Mouse (Mus musculus) brown adipose tissue, adult 24 weeks (tissue): Measurements from ENCODE around the gene Rab36. TPM values are rescaled to one million over a fixed set of nuclear protein-coding genes. Genes with fewer than 3 reads are reported as not detected.

Experiments used
- H3K27ac ChIP-seq: fragments of 200-500 bp; replicated peaks from 2 replicates; pipeline ENCODE4 v1.5.1; 2012; ENCODE audit warnings: low read depth, mild to moderate bottlenecking, low read length
- H3K4me1 ChIP-seq: fragments of 200-500 bp; 2 replicates; pipeline ENCODE4 v1.6.1; 2012; ENCODE audit warnings: low read length, mixed read lengths; ENCODE audit not compliant: control insufficient read depth, insufficient read depth, insufficient read length
- H3K4me3 ChIP-seq: fragments of 200-500 bp; 2 replicates; pipeline ENCODE4 v1.5.1; 2012; ENCODE audit warnings: low read depth, mild to moderate bottlenecking, low read length, moderate library complexity; ENCODE audit not compliant: insufficient read depth
- polyA plus RNA-seq: library from polyadenylated mRNA; stranded (reverse); fragments of >200 nt; gene quantifications from 2 replicates; pipeline ENCODE4 v1.2.4, GENCODE M21; 2012; ENCODE audit not compliant: missing spikeins, insufficient read depth, insufficient read length

The Rab36 gene
- polyA plus RNA-seq, 1 experiment: not detected

DNA sequence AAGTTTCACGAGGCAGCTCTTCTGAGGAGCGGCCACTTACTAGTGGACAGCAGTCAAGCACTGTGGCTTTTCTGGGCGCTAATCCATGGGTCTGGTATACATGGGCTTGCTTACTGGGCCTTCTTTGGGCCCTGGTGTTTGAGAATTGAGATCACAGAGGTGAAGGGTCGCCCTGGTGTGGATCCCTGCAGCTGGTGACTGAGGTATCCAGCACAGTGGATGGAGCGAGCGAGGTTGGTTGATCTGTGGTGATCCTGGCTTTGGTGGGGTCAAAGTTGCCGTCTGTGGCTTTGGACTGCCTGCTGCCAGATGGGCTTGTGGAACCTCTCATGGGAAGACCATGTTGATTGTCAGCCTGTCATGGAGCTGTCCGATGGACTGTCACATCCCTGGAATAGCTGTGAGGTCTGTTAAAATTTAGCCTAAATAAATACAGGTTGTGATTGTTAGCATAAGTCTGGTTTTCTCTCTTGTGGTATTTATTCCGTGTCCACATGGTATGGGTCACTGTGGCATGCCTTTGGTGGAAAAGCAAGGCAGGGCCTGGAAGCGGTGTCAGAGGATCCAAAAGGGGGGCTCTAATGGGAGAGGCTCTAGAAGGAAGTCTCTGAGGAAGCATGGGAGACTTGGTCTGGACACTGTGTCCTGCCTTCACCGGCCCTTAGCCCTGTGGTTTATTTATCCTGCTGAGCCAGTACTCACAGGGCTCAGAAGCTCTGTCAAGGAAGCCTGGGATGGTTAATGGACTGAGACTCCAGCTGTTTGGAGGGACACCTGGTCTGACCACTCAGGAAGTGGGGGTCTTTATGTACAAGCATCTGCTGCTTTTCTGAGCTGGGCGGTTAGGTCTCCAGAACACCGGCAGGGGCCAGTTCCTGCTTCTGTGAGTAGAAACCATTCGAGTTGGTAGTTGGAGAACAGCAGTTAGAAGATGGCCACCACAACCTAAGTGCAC lies 41.6 kb downstream of the Rab36 start:
- no peak overlapping the region for H3K27ac ChIP-seq
- no peak overlapping the region for H3K4me3 ChIP-seq
- peaks cover 14% of the 10 kb centered on the region; the same call in 1 of the 2 replicates for H3K4me1 ChIP-seq

DNA sequence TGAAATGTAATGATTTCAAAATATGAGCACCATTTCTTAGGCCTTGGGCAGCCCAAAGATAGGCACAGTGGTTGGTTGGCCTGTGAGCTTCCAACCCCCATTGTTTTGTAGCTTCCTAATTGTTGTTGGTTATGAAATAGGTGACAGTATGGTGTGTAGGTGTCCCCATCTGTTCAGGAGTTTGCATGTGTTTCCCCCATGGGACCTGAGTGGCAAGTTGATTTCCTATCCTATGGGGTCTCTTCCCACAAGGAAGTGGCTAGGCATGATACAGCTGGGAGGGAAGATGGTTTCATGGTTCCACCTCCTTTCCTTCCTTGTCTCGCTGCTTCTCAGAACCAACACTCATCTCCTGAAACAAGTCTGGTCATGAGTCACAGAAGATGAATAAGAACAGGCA lies 48.5 kb downstream of the Rab36 start:
- H3K4me1 ChIP-seq: no peaks in the 10 kb centered on the region
- H3K4me3 ChIP-seq: no peak overlapping the region
- no peak overlapping the region for H3K27ac ChIP-seq

DNA sequence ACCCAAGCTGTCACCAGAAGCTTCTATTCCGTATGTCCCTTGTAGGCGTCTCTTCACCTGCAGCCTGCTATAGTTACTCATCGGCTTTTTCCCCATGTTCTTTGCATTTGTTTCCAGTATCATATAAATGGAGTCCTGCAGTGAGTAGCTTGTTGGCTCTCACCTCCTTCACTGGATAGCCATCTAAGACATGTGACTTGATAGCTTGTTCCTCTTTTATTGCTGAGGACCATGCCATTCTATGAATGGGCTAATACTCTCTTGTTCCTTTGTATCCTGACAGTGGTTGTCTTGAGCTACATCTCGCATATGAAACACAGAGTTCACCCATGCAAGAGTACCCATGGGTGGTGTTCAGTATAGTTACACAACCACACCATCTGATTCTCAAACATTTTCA lies 51.6 kb downstream of the Rab36 start:
- Histone ChIP-seq H3K4me3 (no peak overlapping the region), H3K4me1 (peaks cover 5% of the 10 kb centered on the region; the same call in 1 of the 2 replicates), H3K27ac (no peak overlapping the region)

DNA sequence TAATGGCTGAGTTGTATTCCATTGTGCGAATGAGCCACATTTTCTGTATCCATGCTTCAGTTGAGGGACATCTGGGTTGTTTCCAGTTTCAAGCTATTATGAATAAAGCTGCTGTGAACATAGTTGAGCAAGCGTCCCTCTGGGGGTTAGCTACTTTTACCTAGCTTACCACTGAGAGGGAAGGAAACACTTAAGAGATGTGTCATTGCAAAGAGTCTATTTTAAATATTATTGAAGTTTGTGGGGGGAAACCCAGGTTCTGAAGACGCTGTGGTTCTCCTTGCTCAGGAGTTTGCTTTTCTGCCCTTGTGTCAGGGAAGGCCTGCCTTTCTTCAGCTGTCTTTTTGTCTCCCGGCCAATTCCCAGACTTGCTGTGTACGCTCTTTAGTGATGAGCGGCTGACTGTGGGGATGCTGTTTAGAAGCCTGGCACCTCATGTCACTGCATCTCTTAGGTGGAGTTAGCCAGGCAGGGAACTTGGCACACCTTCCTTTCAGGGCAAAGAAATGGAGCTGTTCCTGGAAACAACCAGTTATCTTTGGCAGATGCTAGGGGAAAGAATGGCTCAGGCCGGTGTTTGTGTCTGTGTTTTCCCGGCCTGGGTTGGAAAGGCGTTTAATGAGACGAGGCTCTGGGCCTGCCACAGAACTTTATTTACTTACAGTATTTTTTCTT lies 54.8 kb downstream of the Rab36 start:
- H3K27ac ChIP-seq: no peak overlapping the region; the same call in 1 of the 2 replicates
- no peak overlapping the region for H3K4me3 ChIP-seq
- H3K4me1 ChIP-seq: peaks cover 12% of the 10 kb centered on the region; the same call in 1 of the 2 replicates

DNA sequence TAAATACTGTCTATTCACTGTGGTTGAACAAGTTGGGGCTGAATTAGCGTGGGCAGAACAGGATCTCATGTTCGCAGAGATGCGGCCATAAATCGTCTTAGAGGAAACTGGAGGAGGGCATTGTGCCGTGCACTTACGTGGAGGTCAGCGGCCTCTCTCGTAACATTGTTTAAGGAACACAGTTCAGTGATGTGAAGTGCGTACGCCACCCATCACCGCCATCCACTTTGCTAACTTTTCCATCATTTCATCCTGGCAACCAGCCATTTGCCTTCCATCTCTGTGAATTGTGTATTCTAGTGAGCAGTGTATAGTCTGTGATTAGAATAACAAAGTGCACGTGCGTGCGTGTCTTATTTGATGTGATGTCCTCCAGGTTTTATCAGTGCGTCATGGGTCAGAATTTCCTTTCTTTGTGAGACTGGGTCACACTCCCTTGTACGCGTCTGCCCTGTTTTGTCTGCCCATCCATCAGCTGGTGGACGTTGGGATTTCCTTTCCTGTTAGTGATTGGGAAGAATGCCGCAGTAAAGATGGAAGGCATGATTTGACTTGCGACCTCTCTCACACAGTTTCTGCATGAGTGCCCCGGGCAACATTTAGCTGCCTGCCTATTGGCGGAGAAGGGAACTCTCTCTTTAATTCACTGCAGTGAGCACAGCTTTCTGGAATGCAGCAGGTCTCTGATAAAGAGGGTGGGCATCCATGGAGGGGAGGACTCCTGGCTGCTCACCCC lies 56.6 kb downstream of the Rab36 start:
- Histone ChIP-seq H3K4me1 (peaks cover 22% of the 10 kb centered on the region), H3K4me3 (no peak overlapping the region), H3K27ac (no peak overlapping the region)

DNA sequence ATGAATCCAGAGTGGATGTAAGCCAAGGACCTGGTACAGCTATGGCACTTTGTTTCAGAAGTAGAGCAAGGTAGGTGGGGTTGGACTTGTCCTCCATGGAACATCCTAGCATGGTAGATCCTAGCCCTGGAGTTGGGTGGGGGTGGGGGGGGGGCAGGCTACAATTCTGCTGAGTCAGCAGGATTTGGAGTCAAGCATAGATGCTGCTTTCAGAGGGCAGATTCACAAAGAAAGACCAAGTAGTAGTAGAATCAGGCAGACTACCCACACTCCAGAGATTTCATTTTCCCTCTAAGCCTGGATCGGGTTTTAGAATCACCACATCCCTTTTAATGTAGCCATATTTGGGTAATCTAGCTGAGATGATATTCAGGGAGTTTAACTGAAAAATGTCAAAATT lies 57.5 kb downstream of the Rab36 start:
- peaks cover 24% of the 10 kb centered on the region for H3K4me1 ChIP-seq
- no peak overlapping the region for H3K27ac ChIP-seq
- no peak overlapping the region for H3K4me3 ChIP-seq

DNA sequence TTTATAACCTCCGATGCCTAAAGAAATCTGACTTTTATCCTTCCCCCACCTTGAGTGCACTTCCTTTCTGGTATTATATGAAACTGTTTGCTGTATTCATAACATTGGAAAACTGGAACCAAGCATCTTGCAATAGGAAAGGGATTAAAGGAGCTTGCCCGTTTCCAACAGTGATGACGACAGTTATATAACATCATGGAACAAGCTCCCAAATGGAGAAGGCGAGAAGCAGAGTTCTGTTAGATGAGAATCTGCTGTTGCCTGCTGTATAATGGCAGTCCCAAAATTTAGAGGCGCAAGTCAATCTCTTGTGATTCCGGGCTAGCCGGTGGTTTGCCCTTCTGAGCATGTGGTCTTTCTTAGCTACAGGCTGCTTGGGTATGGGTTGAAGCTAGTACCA lies 58.4 kb downstream of the Rab36 start:
- H3K4me1 ChIP-seq: peaks cover 27% of the 10 kb centered on the region
- no peak overlapping the region for H3K27ac ChIP-seq
- H3K4me3 ChIP-seq: no peak overlapping the region

DNA sequence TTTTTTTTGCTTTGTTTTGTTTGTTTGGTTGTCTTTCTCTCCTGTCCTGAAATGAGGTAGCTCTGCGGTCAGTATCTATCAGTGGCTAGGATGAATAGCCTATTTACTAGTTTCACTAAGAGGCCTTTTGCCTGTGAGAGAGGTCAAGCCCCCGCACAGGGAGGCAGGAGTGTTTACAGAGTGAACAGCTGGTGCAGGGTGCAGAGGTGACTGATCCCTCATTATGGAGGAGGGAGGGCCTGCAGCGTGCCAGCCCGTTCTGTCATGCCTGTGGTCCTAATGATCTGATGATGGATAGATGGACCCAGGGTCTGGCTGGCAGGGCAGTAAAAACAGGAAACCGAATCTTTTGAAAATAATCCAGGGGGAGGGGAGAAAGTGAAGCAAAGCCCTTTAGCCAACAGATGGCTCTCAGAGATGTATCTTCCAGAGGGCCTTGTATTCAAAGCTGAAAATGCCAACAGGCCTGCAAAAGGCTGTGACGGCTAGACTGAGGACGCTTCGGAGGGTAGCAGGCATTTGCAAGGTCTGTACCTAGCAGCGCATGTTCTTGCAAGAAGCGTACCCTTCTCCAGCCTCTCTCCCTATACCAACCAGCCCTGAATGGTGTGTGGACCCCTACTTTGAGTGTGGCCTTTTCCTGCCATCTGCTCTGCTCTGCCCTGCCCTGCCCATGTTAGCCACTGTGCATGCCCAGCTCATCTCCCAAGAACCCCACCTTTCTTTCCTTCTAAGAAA lies 61.8 kb downstream of the Rab36 start:
- H3K27ac ChIP-seq: no peak overlapping the region
- H3K4me3 ChIP-seq: no peak overlapping the region
- H3K4me1 ChIP-seq: peaks cover 26% of the 10 kb centered on the region

DNA sequence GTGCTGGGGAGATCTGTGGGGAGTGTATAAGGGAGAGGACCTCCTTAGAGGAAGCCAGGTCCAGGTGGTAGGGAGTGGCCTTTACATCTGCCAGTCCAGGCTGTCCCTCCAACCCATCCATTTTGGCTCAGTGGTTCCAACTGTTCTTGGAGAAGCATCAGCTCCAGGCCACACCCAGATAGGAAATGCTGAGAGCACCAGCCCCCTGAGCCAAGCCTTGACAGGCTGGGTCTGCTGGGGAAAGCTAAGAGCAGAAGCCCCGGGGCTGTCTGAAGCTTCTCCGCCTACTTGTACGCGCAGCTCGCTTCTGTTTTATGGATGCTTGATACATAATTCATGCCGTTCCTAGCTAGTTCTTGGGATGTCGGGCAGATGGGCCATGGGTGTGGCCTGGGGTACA lies 63.4 kb downstream of the Rab36 start:
- Histone ChIP-seq H3K4me1 (peaks cover 37% of the 10 kb centered on the region), H3K27ac (no peak overlapping the region), H3K4me3 (no peak overlapping the region)

DNA sequence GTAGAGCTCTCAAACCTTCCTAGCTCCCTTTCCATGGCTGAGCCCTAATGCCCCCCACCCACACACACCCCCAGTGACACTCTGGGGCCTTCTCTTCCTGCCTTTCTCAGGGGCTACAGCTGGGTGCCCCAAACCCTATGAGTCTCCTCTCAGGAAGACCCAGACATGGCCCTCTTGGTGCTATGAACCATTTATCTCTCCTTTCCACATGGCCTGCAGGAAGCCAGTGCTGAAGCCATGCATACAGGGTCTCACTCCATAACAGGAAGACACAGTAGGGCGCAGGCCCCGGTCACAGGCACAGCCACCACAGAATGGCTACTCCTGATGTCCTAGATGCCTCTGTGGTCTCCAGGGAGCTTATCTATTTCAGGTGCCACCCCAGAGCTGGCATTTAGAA lies 66.6 kb downstream of the Rab36 start:
- H3K4me3 ChIP-seq: no peak overlapping the region
- peaks cover 36% of the 10 kb centered on the region for H3K4me1 ChIP-seq
- H3K27ac ChIP-seq: no peak overlapping the region

Other genes with a start within 250 kb of the Rab36 start
- gene Gnaz, start 69.9 kb upstream of the Rab36 start, polyA plus RNA-seq: not detected in 2 replicates
- not detected in 2 replicates for gene Rsph14, start 4.5 kb upstream of the Rab36 start, polyA plus RNA-seq
- 9.1 and 9.5 TPM in 2 replicates for gene Bcr, start 23.5 kb downstream of the Rab36 start, polyA plus RNA-seq
- 12.3 and 15.1 TPM in 2 replicates for gene Specc1l, start 175.0 kb downstream of the Rab36 start, polyA plus RNA-seq